Comparison of ENCODE assay signal across 17 mouse cellular contexts in the genomic region with DNA sequence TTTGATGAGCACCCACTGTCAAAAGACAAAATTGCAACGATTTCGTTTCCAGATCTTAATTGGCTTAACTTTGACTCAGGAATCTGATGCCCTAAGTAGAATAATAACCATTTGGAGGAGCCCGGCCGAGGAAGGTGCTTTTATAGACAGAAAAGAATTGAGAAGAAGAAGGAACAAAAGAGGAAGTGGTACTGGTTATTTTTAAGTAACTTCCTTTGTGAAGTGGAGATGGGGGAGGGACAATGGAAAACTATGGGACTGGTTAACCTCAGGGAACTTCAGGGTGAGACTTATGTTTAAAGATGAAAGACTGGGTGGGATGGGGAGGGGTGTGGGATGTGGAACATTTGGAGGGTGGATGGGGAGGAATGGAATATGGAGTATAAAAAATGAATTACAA.
"Had no signal": no experiment of that assay in that cellular context is flagged by ENCODE, and none has a peak within 500 bp of the region (broad histone marks: within the 10 kb centered on the region; RNA-seq: fewer than 3 reads in every experiment).

No protein-coding gene starts in this region.

- H3K9ac ChIP-seq: limb, embryonic 15.5 days; liver, embryonic 12.5 days; lung, embryonic 15.5 days; midbrain, embryonic 15.5 days; neural tube, embryonic 12.5 days; stomach, embryonic 15.5 days had no signal

- H3K27me3 ChIP-seq: limb, embryonic 15.5 days; liver, embryonic 12.5 days; lung, embryonic 15.5 days; megakaryocyte, embryonic 14.5 days; midbrain, embryonic 15.5 days; neural tube, embryonic 12.5 days; stomach, embryonic 15.5 days had no signal

- H3K4me1 ChIP-seq: liver, embryonic 12.5 days; lung, embryonic 15.5 days; megakaryocyte, embryonic 14.5 days; neural tube, embryonic 12.5 days; stomach, embryonic 15.5 days had no signal

- ATAC-seq: intestine, embryonic 16.5 days; liver, embryonic 12.5 days; midbrain, embryonic 15.5 days had no signal

- H3K27ac ChIP-seq: liver, embryonic 12.5 days; lung, embryonic 15.5 days; midbrain, embryonic 15.5 days; neural tube, embryonic 12.5 days; stomach, embryonic 15.5 days had no signal

- DNase-seq: kidney, adult 2 months; kidney, postnatal 36 days; layer of hippocampus, postnatal 36 days; lung, postnatal 14 days; right cerebral cortex, postnatal 4 days; spleen, adult 18-20 months; thymus, adult 2 months; thymus, postnatal 25 days had no signal

- H3K4me2 ChIP-seq: limb, embryonic 15.5 days; liver, embryonic 12.5 days; lung, embryonic 15.5 days; midbrain, embryonic 11.5 days; midbrain, embryonic 15.5 days; neural tube, embryonic 12.5 days; stomach, embryonic 15.5 days had no signal

- H3K4me3 ChIP-seq: limb, embryonic 15.5 days; liver, embryonic 12.5 days; lung, embryonic 15.5 days; megakaryocyte, embryonic 14.5 days; midbrain, embryonic 15.5 days; neural tube, embryonic 12.5 days; stomach, embryonic 15.5 days had no signal

- H3K36me3 ChIP-seq: limb, embryonic 15.5 days; liver, embryonic 12.5 days; lung, embryonic 15.5 days; midbrain, embryonic 15.5 days; neural tube, embryonic 12.5 days; stomach, embryonic 15.5 days had no signal

- H3K9me3 ChIP-seq: limb, embryonic 15.5 days; liver, embryonic 12.5 days; lung, embryonic 15.5 days; megakaryocyte, embryonic 14.5 days; midbrain, embryonic 15.5 days; neural tube, embryonic 12.5 days; stomach, embryonic 15.5 days had no signal
